Mouse (Mus musculus) E14TG2a.4 (cell line): ENCODE data around the gene Cdh6.

Experiments used
- CTCF ChIP-seq: conservative IDR thresholded peaks from 2 replicates; pipeline ENCODE4 v1.5.1; 2014; ENCODE audit warnings: low read length
- POU5F1 ChIP-seq: IDR thresholded peaks from 2 replicates; pipeline ENCODE4 v1.6.1; 2014; ENCODE audit warnings: low read length, borderline replicate concordance

GRCm38 (mm10) chr15:13008803-13009202 is 164.7 kb downstream of the Cdh6 start:
- no peak for TF ChIP-seq CTCF
- no peak for TF ChIP-seq POU5F1
